9 mouse cellular contexts compared by ENCODE assay signal in the genomic region with DNA sequence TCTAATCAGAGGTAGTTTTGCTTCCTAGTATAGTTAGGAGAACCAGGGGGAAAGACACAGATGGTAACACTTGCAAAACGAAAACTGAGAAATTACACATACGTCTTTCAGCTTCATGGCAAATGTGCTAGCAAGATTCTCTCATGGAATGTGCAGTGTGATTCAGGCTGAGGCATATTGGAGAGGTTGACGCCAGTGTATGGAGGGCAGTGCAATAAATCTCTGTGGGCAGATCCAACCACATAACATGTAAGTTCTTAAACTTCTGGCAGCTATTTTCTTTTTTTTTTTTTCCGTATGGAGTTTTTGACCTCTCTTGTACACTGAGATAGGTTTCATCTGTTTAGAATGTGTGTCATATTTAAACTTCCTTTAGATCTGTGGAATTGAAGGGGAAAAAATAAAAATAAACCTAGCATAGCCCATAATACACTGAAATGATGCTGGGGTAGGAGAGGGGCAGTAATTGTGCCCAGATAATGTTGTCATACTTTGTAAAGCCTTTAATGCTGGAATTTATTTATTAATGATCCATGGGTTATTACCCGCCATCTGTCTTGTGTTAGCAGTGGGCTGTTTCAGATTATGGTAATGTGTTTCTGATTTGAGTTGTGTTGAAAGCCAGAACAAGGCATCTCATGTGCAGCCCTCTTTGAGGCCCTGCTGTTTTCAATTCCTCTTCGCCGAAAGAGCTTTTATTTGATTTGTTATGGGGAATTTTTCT.
A peak's percentile ranks its signal among the peaks of the same experiment; 100 is the strongest.
DNase-seq lines count a peak whose midpoint lies in the region; ATAC-seq lines count a peak whose summit lies in the region.
"Had no signal": no experiment of that assay in that cellular context is flagged by ENCODE, and none has a peak within 500 bp of the region (broad histone marks: within the 10 kb centered on the region; RNA-seq: fewer than 3 reads in every experiment).

No protein-coding gene starts in this region.

- H3K9me3 ChIP-seq in lung, embryonic 15.5 days, result no peaks in the 10 kb centered on the region
- no peaks in the 10 kb centered on the region for H3K9me3 ChIP-seq in forebrain, embryonic 15.5 days
- H3K9me3 ChIP-seq in stomach, embryonic 15.5 days, result no peaks in the 10 kb centered on the region
- H3K9me3 ChIP-seq: heart, embryonic 13.5 days had no signal

- WGBS in lung, embryonic 15.5 days, result 41% methylated on average over 7 of the region's 7 CpGs
- 39% methylated on average over 7 of the region's 7 CpGs for WGBS in forebrain, embryonic 15.5 days
- WGBS in stomach, embryonic 15.5 days, result 41% methylated on average over 7 of the region's 7 CpGs

- no peak for DNase-seq in lung, postnatal 36 days
- DNase-seq in left cerebral cortex, postnatal 4 days, result peak; percentile 7
- DNase-seq in c-Kit-positive CD71-positive TER-119-positive erythroid progenitor cells, embryonic 14.5 days (ENCODE audit: low spot score), result no peak
- no peak for DNase-seq in spleen, adult 18-20 months
- no peak for DNase-seq in adrenal gland, postnatal 4 days (ENCODE audit: low spot score in 2 of 2)

- no peak overlapping the region for H3K9ac ChIP-seq in lung, embryonic 15.5 days
- no peak overlapping the region for H3K9ac ChIP-seq in forebrain, embryonic 15.5 days (replicated peaks)
- H3K9ac ChIP-seq in stomach, embryonic 15.5 days, result no peak overlapping the region
- H3K9ac ChIP-seq: heart, embryonic 13.5 days had no signal

- intact Hi-C loops in left cerebral cortex, postnatal 4 days (cut with DNase I), result no loop called here

- H3K27me3 ChIP-seq in lung, embryonic 15.5 days, result no peaks in the 10 kb centered on the region
- no peaks in the 10 kb centered on the region for H3K27me3 ChIP-seq in forebrain, embryonic 15.5 days
- no peaks in the 10 kb centered on the region for H3K27me3 ChIP-seq in stomach, embryonic 15.5 days (replicated peaks)
- H3K27me3 ChIP-seq: heart, embryonic 13.5 days had no signal

- H3K4me3 ChIP-seq in lung, embryonic 15.5 days, result no peak overlapping the region
- H3K4me3 ChIP-seq in forebrain, embryonic 15.5 days, result no peak overlapping the region
- no peak overlapping the region for H3K4me3 ChIP-seq in stomach, embryonic 15.5 days (replicated peaks)
- H3K4me3 ChIP-seq: heart, embryonic 13.5 days had no signal

- H3K36me3 ChIP-seq in lung, embryonic 15.5 days, result no peaks in the 10 kb centered on the region
- no peaks in the 10 kb centered on the region for H3K36me3 ChIP-seq in forebrain, embryonic 15.5 days
- H3K36me3 ChIP-seq in stomach, embryonic 15.5 days, result no peaks in the 10 kb centered on the region
- H3K36me3 ChIP-seq: heart, embryonic 13.5 days had no signal

- no peaks in the 10 kb centered on the region for H3K4me1 ChIP-seq in lung, embryonic 15.5 days
- peaks cover 8% of the 10 kb centered on the region for H3K4me1 ChIP-seq in forebrain, embryonic 15.5 days
- H3K4me1 ChIP-seq in stomach, embryonic 15.5 days, result no peaks in the 10 kb centered on the region
- H3K4me1 ChIP-seq: heart, embryonic 13.5 days had no signal

- ATAC-seq in lung, embryonic 15.5 days (ENCODE audit: borderline replicate concordance, extremely low read depth, low FRiP score, low TSS enrichment), result peak; percentile 86; the same call in 1 of the 2 replicates
- ATAC-seq in forebrain, embryonic 15.5 days (replicated peaks), result peak; percentile 88
- ATAC-seq in stomach, embryonic 15.5 days (ENCODE audit: insufficient read depth, low FRiP score, low read depth), result peak; percentile 31; the same call in 1 of the 2 replicates

- H3K4me2 ChIP-seq in lung, embryonic 15.5 days, result no peak overlapping the region
- no peak overlapping the region for H3K4me2 ChIP-seq in forebrain, embryonic 15.5 days (replicated peaks)
- no peak overlapping the region for H3K4me2 ChIP-seq in stomach, embryonic 15.5 days
- H3K4me2 ChIP-seq: heart, embryonic 13.5 days had no signal

- H3K27ac ChIP-seq in lung, embryonic 15.5 days, result peak overlapping the region; percentile 41; the same call in 1 of the 2 replicates
- peak overlapping the region; percentile 34; the same call in 1 of the 2 replicates for H3K27ac ChIP-seq in forebrain, embryonic 15.5 days (replicated peaks)
- no peak overlapping the region for H3K27ac ChIP-seq in stomach, embryonic 15.5 days
- H3K27ac ChIP-seq: heart, embryonic 13.5 days had no signal

Comparison
In these comparisons a context has a peak if more than half of its experiments do, and no peak if none do; other contexts are left out.
1. ATAC-seq: peak in every context shown above with its lines; median percentile 88 in forebrain, embryonic 15.5 days; 86 in lung, embryonic 15.5 days; 31 in stomach, embryonic 15.5 days.